Comparison of ENCODE assay signal across 23 mouse cellular contexts in genomic region chr15:8950856-8951255, GRCm38 (mm10). TPM values are rescaled to one million over a fixed set of nuclear protein-coding genes. Genes with fewer than 3 reads are reported as not detected.
DNase-seq lines count a peak whose midpoint lies in the region; ATAC-seq and TF ChIP-seq lines count a peak whose summit lies in the region.
"Had no signal": no experiment of that assay in that cellular context is flagged by ENCODE, and none has a peak within 500 bp of the region (broad histone marks: within the 10 kb centered on the region; RNA-seq: fewer than 3 reads in every experiment).

No protein-coding gene starts in this region.

- no peak for TF ChIP-seq POLR2A in kidney, adult 2 months (IDR thresholded peaks at IDR 0.05; ENCODE audit: low read depth, low read length)

- H3K4me3 ChIP-seq in kidney, adult 2 months (ENCODE audit: insufficient read depth, low read depth, low read length) = no peak overlapping the region
- no peak overlapping the region for H3K4me3 ChIP-seq in kidney, embryonic 15.5 days (replicated peaks)
- H3K4me3 ChIP-seq: embryonic facial prominence, embryonic 10.5 days; embryonic facial prominence, embryonic 12.5 days; forebrain, embryonic 13.5 days; forebrain, embryonic 15.5 days had no signal

- H3K9me3 ChIP-seq in kidney, embryonic 15.5 days (replicated peaks) = no peaks in the 10 kb centered on the region
- H3K9me3 ChIP-seq: embryonic facial prominence, embryonic 10.5 days; embryonic facial prominence, embryonic 12.5 days; forebrain, embryonic 13.5 days; forebrain, embryonic 15.5 days had no signal

- DNase-seq in heart, adult 11 months = peak; percentile 13
- no peak for DNase-seq in heart, postnatal 25 days (ENCODE audit: low spot score)
- peak; percentile 59 for DNase-seq in kidney, adult 2 months
- DNase-seq in kidney, postnatal 10 days = no peak
- peak; percentile 10 to 14 for DNase-seq in kidney, postnatal 36 days
- DNase-seq: adrenal gland, adult 8-10 months; adrenal gland, postnatal 14 days; adrenal gland, postnatal 36 days; cerebellum, adult 11-12 months; cerebellum, adult 2 months; cerebellum, adult 9-10 months; cerebellum, postnatal 10 days; cerebellum, postnatal 25 days had no signal

- no peak overlapping the region for H3K4me2 ChIP-seq in kidney, embryonic 15.5 days
- H3K4me2 ChIP-seq: embryonic facial prominence, embryonic 12.5 days; forebrain, embryonic 13.5 days; forebrain, embryonic 15.5 days had no signal

- no peak overlapping the region for H3K9ac ChIP-seq in kidney, embryonic 15.5 days
- H3K9ac ChIP-seq: embryonic facial prominence, embryonic 12.5 days; forebrain, embryonic 13.5 days; forebrain, embryonic 15.5 days had no signal

- intact Hi-C loops in heart, postnatal 25 days (cut with DNase I) = no loop called here

- WGBS in kidney, adult 2 months = 51% methylated on average over 4 of the region's 4 CpGs
- 70% methylated on average over 4 of the region's 4 CpGs for WGBS in kidney, embryonic 15.5 days

- no peak for TF ChIP-seq CTCF in kidney, adult 2 months (conservative IDR thresholded peaks at IDR 0.05; ENCODE audit: insufficient read depth, insufficient read length, low read depth, low read length)

- no peaks in the 10 kb centered on the region for H3K4me1 ChIP-seq in kidney, adult 2 months (ENCODE audit: control insufficient read depth, insufficient read depth, low read length)
- no peaks in the 10 kb centered on the region for H3K4me1 ChIP-seq in kidney, embryonic 15.5 days
- H3K4me1 ChIP-seq: embryonic facial prominence, embryonic 10.5 days; embryonic facial prominence, embryonic 12.5 days; forebrain, embryonic 13.5 days; forebrain, embryonic 15.5 days had no signal

- H3K27ac ChIP-seq in kidney, adult 2 months (ENCODE audit: insufficient read depth, low read depth, low read length) = peak overlapping the region; percentile 60
- no peak overlapping the region for H3K27ac ChIP-seq in kidney, embryonic 15.5 days
- H3K27ac ChIP-seq: embryonic facial prominence, embryonic 10.5 days; embryonic facial prominence, embryonic 12.5 days; forebrain, embryonic 13.5 days; forebrain, embryonic 15.5 days had no signal

- ATAC-seq in kidney, embryonic 15.5 days (replicated peaks; ENCODE audit: low FRiP score) = no peak
- ATAC-seq in monocyte, adult 5-6 weeks (replicated peaks; ENCODE audit: insufficient number of reproducible peaks, low FRiP score, low TSS enrichment, poor library complexity, severe bottlenecking) = no peak
- ATAC-seq: activated CD4-positive, CD25-positive, alpha-beta regulatory T cell, adult 4 months; forebrain, embryonic 13.5 days; forebrain, embryonic 15.5 days; Patski had no signal

- no peaks in the 10 kb centered on the region for H3K36me3 ChIP-seq in kidney, adult 2 months (ENCODE audit: control insufficient read depth, insufficient read depth, low read length)
- H3K36me3 ChIP-seq in kidney, embryonic 15.5 days = no peaks in the 10 kb centered on the region
- H3K36me3 ChIP-seq: embryonic facial prominence, embryonic 10.5 days; embryonic facial prominence, embryonic 12.5 days; forebrain, embryonic 15.5 days had no signal

- H3K27me3 ChIP-seq in kidney, adult 2 months (replicated peaks; ENCODE audit: control insufficient read depth, insufficient read depth, low read length) = no peaks in the 10 kb centered on the region
- no peaks in the 10 kb centered on the region for H3K27me3 ChIP-seq in kidney, embryonic 15.5 days
- H3K27me3 ChIP-seq: embryonic facial prominence, embryonic 12.5 days; forebrain, embryonic 13.5 days; forebrain, embryonic 15.5 days; Patski had no signal

RNA-seq across cellular contexts. Expression of gene Ranbp3l, which starts 16.9 kb away (rescaled TPM):
- not detected for total RNA-seq in heart, postnatal 25 days (2021)
- 17.8 and 26.1 TPM in 2 replicates for polyA plus RNA-seq in kidney, adult 2 months (2012; rRNA removed)
- polyA plus RNA-seq in kidney, embryonic 15.5 days (2015; fragmentation: Nextera tagmentation; extraction: Ambion mirVana) = 1.9 and 2.3 TPM in 2 replicates
- not detected in 3 replicates for total RNA-seq in monocyte, adult 5-6 weeks (2017)
- total RNA-seq: adrenal gland, adult 18-20 months; adrenal gland, adult 8-10 months; adrenal gland, postnatal 14 days; adrenal gland, postnatal 36 days; MEL had no signal

Comparison
In these comparisons a context has a peak if more than half of its experiments do, and no peak if none do; other contexts are left out.
1. DNase-seq: peak in heart, adult 11 months (single experiment), kidney, adult 2 months (single experiment) and kidney, postnatal 36 days (2 of 2); none in heart, postnatal 25 days (single experiment) and kidney, postnatal 10 days (single experiment).